Mouse (Mus musculus) ES-Bruce4 (cell line): ENCODE data around the gene Sec24d. TPM values are rescaled to one million over a fixed set of nuclear protein-coding genes. Genes with fewer than 3 reads are reported as not detected.
A peak's percentile ranks its signal among the peaks of the same experiment; 100 is the strongest.

ENCODE experiments used
- H3K27ac ChIP-seq: 2 replicates; pipeline ENCODE4 v1.5.1; 2012; ENCODE audit warnings: low read length, inconsistent platforms; ENCODE audit not compliant: insufficient read depth
- H3K27me3 ChIP-seq: 2 replicates; pipeline ENCODE4 v1.6.1; 2012; ENCODE audit warnings: mild to moderate bottlenecking, low read length, inconsistent platforms; ENCODE audit not compliant: control insufficient read depth, poor library complexity, insufficient read depth, severe bottlenecking
- H3K36me3 ChIP-seq: 2 replicates; pipeline ENCODE4 v1.6.1; 2012; ENCODE audit warnings: inconsistent platforms, mild to moderate bottlenecking, low read length, moderate library complexity; ENCODE audit not compliant: control insufficient read depth, poor library complexity, insufficient read depth, severe bottlenecking
- H3K4me1 ChIP-seq: one replicate; pipeline ENCODE4 v1.8.1; 2011; ENCODE audit warnings: low read length; ENCODE audit not compliant: control insufficient read depth, insufficient read depth
- H3K4me3 ChIP-seq: 2 replicates; pipeline ENCODE4 v1.5.1; 2011; ENCODE audit warnings: low read depth, mild to moderate bottlenecking, low read length
- H3K9ac ChIP-seq: 2 replicates; pipeline ENCODE4 v1.6.1; 2012; ENCODE audit warnings: low read depth, mild to moderate bottlenecking, inconsistent platforms; ENCODE audit not compliant: poor library complexity, severe bottlenecking
- H3K9me3 ChIP-seq: replicated peaks from 2 replicates; pipeline ENCODE4 v1.6.1; 2012; ENCODE audit warnings: mild to moderate bottlenecking, low read length, inconsistent platforms; ENCODE audit not compliant: control insufficient read depth, poor library complexity, insufficient read depth, severe bottlenecking
- CTCF ChIP-seq: IDR thresholded peaks from one replicate; pipeline ENCODE4 v1.8.1; 2011; ENCODE audit warnings: low read depth, low read length
- EP300 ChIP-seq: IDR thresholded peaks from 2 replicates; pipeline ENCODE4 v1.6.1; 2011; ENCODE audit warnings: low read depth, low read length; ENCODE audit not compliant: insufficient read depth
- POLR2A ChIP-seq: IDR thresholded peaks from one replicate; pipeline ENCODE4 v1.8.1; 2011; ENCODE audit warnings: low read length; ENCODE audit not compliant: insufficient read depth
- polyA plus RNA-seq: library from polyadenylated mRNA; stranded (reverse); fragments of >200 nt; gene quantifications from 2 replicates; pipeline ENCODE4 v1.2.4, GENCODE M21; 2011; ENCODE audit warnings: low read depth; ENCODE audit not compliant: missing spikeins, insufficient read depth, insufficient read length

Gene Sec24d
- polyA plus RNA-seq, 1 experiment: 26.6 TPM

GRCm38 (mm10) chr3:123307446-123307845, 40.2 kb downstream of the Sec24d start:
- peaks cover 4% of the 10 kb centered on the region; the same call in 1 of the 2 replicates for H3K9me3 ChIP-seq
- TF ChIP-seq CTCF: no peak
- no peak for TF ChIP-seq POLR2A
- TF ChIP-seq EP300: no peak
- no peaks in the 10 kb centered on the region for H3K27me3 ChIP-seq
- no peaks in the 10 kb centered on the region for H3K36me3 ChIP-seq
- no peaks in the 10 kb centered on the region for H3K4me1 ChIP-seq
- no peak overlapping the region for H3K27ac ChIP-seq
- H3K4me3 ChIP-seq: no peak overlapping the region
- H3K9ac ChIP-seq: no peak overlapping the region

- Histone ChIP-seq H3K27ac (no peak overlapping the region), H3K9me3 (peaks cover 4% of the 10 kb centered on the region; the same call in 1 of the 2 replicates), H3K4me1 (no peaks in the 10 kb centered on the region), H3K27me3 (no peaks in the 10 kb centered on the region), H3K9ac (no peak overlapping the region), H3K36me3 (no peaks in the 10 kb centered on the region), H3K4me3 (no peak overlapping the region)
- TF ChIP-seq EP300 (no peak), CTCF (no peak), POLR2A (no peak)
Measured at GRCm38 (mm10) chr3:123309141-123309540, 41.9 kb downstream of the Sec24d start.

- H3K4me1 ChIP-seq: no peaks in the 10 kb centered on the region
- H3K9me3 ChIP-seq: peaks cover 4% of the 10 kb centered on the region; the same call in 1 of the 2 replicates
- no peaks in the 10 kb centered on the region for H3K27me3 ChIP-seq
- TF ChIP-seq EP300: no peak
- TF ChIP-seq CTCF: no peak
- no peak for TF ChIP-seq POLR2A
- H3K9ac ChIP-seq: no peak overlapping the region
- no peak overlapping the region for H3K27ac ChIP-seq
- H3K36me3 ChIP-seq: no peaks in the 10 kb centered on the region
- H3K4me3 ChIP-seq: no peak overlapping the region
Measured at GRCm38 (mm10) chr3:123312477-123313062, 45.3 kb downstream of the Sec24d start.

GRCm38 (mm10) chr3:123313477-123313876, 46.2 kb downstream of the Sec24d start:
- Histone ChIP-seq H3K36me3 (no peaks in the 10 kb centered on the region), H3K9ac (no peak overlapping the region), H3K4me3 (no peak overlapping the region), H3K4me1 (no peaks in the 10 kb centered on the region), H3K27me3 (no peaks in the 10 kb centered on the region), H3K9me3 (peaks cover 4% of the 10 kb centered on the region; the same call in 1 of the 2 replicates), H3K27ac (no peak overlapping the region)
- TF ChIP-seq EP300: no peak
- no peak for TF ChIP-seq CTCF
- no peak for TF ChIP-seq POLR2A

- no peaks in the 10 kb centered on the region for H3K27me3 ChIP-seq
- H3K9ac ChIP-seq: no peak overlapping the region
- peaks cover 4% of the 10 kb centered on the region; the same call in 1 of the 2 replicates for H3K9me3 ChIP-seq
- no peak overlapping the region for H3K4me3 ChIP-seq
- no peak overlapping the region for H3K27ac ChIP-seq
- no peaks in the 10 kb centered on the region for H3K4me1 ChIP-seq
- TF ChIP-seq POLR2A (no peak), CTCF (peak; percentile 48), EP300 (no peak)
- H3K36me3 ChIP-seq: no peaks in the 10 kb centered on the region
Measured at GRCm38 (mm10) chr3:123313920-123314614, 46.8 kb downstream of the Sec24d start.

- no peak for TF ChIP-seq CTCF
- no peak for TF ChIP-seq POLR2A
- no peak for TF ChIP-seq EP300
Measured at GRCm38 (mm10) chr3:123316066-123316465, 48.8 kb downstream of the Sec24d start.

More at GRCm38 (mm10) chr3:123316066-123316465, 48.8 kb downstream of the Sec24d start:
- no peak overlapping the region for H3K4me3 ChIP-seq
- no peaks in the 10 kb centered on the region for H3K36me3 ChIP-seq
- no peaks in the 10 kb centered on the region for H3K9me3 ChIP-seq
- no peaks in the 10 kb centered on the region for H3K27me3 ChIP-seq
- no peaks in the 10 kb centered on the region for H3K4me1 ChIP-seq
- no peak overlapping the region for H3K27ac ChIP-seq
- H3K9ac ChIP-seq: no peak overlapping the region
